Mouse (Mus musculus) adipocyte (in vitro differentiated cells): Measurements from ENCODE around the gene Dpp4.

Source experiments
- DNase-seq: peaks from one replicate; pipeline ENCODE4 v3.0.0-alpha.2; 2016; ENCODE audit warnings: low spot score

Gene Dpp4

GRCm38 (mm10) chr2:62408701-62409201 lies 3.3 kb downstream of the Dpp4 start:
- no peak for DNase-seq

GRCm38 (mm10) chr2:62408216-62408615 lies 3.8 kb downstream of the Dpp4 start:
- DNase-seq: no peak

- no peak for DNase-seq
Measured at GRCm38 (mm10) chr2:62403556-62404135, 8.4 kb downstream of the Dpp4 start.

GRCm38 (mm10) chr2:62401011-62401410 lies 11.0 kb downstream of the Dpp4 start:
- DNase-seq: no peak

- DNase-seq: no peak
Measured at GRCm38 (mm10) chr2:62399832-62400231, 12.2 kb downstream of the Dpp4 start.

GRCm38 (mm10) chr2:62399361-62399760 lies 12.7 kb downstream of the Dpp4 start:
- DNase-seq: no peak

- no peak for DNase-seq
Measured at GRCm38 (mm10) chr2:62398115-62398875, 13.7 kb downstream of the Dpp4 start.

- DNase-seq: no peak
Measured at GRCm38 (mm10) chr2:62397661-62398060, 14.4 kb downstream of the Dpp4 start.

- DNase-seq: no peak
Measured at GRCm38 (mm10) chr2:62396799-62397198, 15.2 kb downstream of the Dpp4 start.

- DNase-seq: no peak
Measured at GRCm38 (mm10) chr2:62394800-62395199, 17.2 kb downstream of the Dpp4 start.

GRCm38 (mm10) chr2:62392098-62392497 lies 19.9 kb downstream of the Dpp4 start:
- DNase-seq: no peak

GRCm38 (mm10) chr2:62390961-62391461 lies 21.0 kb downstream of the Dpp4 start:
- DNase-seq: no peak

- DNase-seq: no peak
Measured at GRCm38 (mm10) chr2:62390305-62390704, 21.7 kb downstream of the Dpp4 start.

GRCm38 (mm10) chr2:62388841-62389240 lies 23.2 kb downstream of the Dpp4 start:
- no peak for DNase-seq

GRCm38 (mm10) chr2:62383196-62383595 lies 28.8 kb downstream of the Dpp4 start:
- DNase-seq: no peak

GRCm38 (mm10) chr2:62382440-62382839 lies 29.6 kb downstream of the Dpp4 start:
- no peak for DNase-seq

- DNase-seq: no peak
Measured at GRCm38 (mm10) chr2:62381756-62382155, 30.3 kb downstream of the Dpp4 start.

- no peak for DNase-seq
Measured at GRCm38 (mm10) chr2:62373692-62374091, 38.3 kb downstream of the Dpp4 start.

- DNase-seq: no peak
Measured at GRCm38 (mm10) chr2:62370048-62370447, 42.0 kb downstream of the Dpp4 start.

GRCm38 (mm10) chr2:62368349-62369053 lies 43.5 kb downstream of the Dpp4 start:
- no peak for DNase-seq

GRCm38 (mm10) chr2:62363606-62364005 lies 48.4 kb downstream of the Dpp4 start:
- DNase-seq: no peak

- no peak for DNase-seq
Measured at GRCm38 (mm10) chr2:62362211-62362610, 49.8 kb downstream of the Dpp4 start.

- DNase-seq: no peak
Measured at GRCm38 (mm10) chr2:62361514-62361913, 50.5 kb downstream of the Dpp4 start.
